Mouse (Mus musculus): Measurements from ENCODE around the gene Lzic.

DNA sequence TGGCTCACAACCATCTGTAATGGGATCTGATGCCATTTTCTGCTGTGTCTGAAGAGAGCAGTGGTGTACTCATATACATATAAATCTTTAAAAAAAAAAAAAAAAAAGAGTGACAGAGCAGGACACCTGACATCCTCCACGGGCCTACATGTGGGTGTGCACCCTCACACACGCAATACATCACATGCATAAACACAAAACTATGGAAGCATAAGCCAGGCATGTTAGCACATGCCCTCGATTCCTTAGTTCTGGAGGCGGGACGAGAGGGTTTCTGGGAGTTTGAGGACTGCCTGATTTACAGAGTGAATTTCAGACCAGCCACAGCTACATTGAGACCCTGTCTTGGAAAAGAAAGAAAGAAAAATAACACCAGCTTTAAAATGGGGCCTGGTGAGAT is 19.3 kb downstream of the Lzic start:
- no peak for TF ChIP-seq CTCF (IDR thresholded peaks at IDR 0.05; ENCODE audit: insufficient read depth, low read depth, low read length)
- TF ChIP-seq POLR2A (IDR thresholded peaks at IDR 0.05; ENCODE audit: insufficient read depth, low read depth, low read length), result no peak

All from olfactory bulb, adult 2 months (tissue).